Mouse (Mus musculus): ENCODE measurements around the gene Palm. TPM values are rescaled to one million over a fixed set of nuclear protein-coding genes. Genes with fewer than 3 reads are reported as not detected.

The Palm gene
- polyA plus RNA-seq, 1 experiment: 1.2 TPM

DNA sequence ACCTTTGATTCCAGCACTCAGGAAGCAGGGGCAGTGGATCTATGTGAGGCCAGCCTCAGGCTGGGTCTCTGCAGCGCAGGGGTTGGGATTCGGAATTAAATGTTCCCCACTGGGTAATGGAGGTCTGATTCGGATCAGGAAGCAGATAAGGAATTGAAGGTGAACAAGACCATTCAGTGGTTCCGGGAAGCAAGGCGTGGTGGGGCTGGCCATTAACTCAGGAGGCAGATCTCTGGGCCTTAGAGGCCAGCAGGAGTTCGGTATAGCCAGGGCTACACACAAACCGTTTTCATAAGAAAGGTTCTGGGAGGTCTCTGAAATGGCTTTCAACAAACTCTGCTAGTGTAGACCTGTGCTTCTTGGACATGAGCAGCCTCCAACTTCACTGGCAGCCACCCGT is 59.5 kb downstream of the Palm start:
- TF ChIP-seq GATA1 (IDR thresholded peaks at IDR 0.05; ENCODE audit: low read length): no peak

DNA sequence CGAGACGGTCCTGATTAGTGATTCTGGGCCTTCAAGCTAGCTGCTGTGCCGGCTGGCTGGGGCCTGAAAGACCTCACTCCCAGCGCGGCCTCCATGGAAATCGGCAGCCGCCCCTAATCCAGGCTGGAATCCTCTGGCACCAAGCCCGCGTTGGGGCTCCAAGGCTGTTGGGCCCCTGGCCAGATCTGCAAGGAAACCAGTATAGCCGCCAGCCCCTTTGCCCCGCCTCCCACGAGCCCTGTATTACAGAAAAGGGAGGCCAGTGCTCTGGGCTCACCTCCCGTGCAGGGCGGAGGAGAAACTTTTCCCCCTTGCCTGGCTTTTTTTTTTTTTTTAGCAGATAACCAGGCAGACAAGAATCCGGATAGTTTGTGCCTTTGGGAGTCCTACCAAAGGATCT is 60.0 kb downstream of the Palm start:
- TF ChIP-seq GATA1 (IDR thresholded peaks at IDR 0.05; ENCODE audit: low read length): no peak

DNA sequence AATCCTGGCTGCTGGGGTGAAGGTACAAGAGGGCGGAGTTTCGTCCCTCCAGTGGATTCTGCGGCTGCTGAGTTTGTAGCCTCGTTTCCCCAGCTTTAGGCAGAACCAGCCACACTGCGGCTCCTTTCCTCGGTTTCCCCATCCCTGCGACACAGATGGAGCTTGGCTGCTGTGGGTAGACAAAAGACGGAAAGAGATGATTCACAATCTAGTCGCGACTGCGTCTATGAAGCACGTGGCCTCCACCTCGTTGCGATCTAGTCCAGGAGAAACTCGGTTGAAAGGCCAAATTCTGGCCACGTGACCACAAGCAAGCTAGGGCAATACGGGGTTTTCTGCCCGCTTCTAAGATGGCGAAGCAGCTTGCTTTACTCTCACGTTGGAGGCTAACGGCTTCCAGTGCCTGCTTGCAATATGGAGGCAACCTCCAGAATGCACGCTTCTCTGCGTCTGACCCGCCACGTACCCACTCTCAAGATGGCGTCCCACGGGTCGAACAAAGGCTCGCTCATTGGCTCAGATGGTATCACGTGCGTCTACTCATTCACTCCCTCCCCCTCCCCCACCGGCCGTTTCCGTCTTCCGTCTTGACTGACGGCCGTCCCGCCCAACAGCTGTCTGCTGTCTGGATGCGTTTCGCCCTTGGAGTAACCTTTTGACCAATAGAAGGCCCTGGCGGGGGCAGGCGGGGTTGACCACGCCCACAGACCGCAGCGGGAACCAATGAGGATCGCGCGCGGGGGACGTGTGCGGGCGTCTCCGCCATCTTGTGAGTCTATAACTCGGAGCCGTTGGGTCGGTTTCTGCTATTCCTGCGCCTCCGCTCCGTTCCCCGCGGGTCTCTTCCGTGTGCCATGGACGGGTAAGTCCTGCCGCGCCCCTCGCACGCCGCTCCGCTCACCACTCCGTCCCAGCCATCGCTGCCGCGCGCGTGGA is 60.8 kb downstream of the Palm start, which contains the start of gene Ptbp1:
Ptbp1 (plus strand) TSS at position 568 of the 936 bp plus-strand sequence.
- no peak for TF ChIP-seq GATA1 (IDR thresholded peaks at IDR 0.05; ENCODE audit: low read length)

DNA sequence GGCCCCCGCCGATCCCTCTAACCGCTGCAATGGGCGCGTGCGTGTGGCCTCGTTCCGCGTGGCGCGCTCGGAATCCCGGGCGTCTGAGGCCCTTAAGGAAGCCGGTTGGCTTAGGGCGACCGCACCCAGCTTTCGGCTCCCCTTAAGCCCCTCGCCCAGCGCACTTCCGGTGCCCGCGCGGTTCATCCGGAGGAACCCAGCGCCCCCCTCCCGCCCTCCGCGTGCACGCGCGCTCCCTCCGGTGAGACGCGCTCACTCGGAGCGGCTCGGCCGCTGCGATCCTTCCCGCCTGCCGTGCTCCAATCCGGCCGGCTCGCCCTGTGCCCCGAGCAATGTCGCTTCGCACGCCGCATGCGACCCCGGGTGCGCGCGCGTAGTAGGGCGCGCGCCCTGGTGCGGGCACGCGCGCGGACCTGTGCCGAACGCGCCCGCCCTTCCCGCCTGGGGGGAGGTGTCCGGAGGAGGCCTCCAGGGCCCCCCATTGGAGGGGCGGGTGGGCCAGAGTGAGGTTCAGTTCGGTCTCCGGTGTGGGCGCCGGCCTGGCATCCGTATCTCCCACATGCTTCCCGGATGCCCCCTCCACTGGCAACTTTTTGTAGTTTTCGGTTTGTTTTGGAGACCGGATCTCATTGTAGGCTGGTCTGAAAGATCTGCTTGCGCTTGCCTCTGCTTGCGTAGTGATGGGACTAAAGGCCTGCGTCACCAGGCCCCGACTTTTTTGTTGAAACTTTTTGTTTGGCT is 61.6 kb downstream of the Palm start:
- TF ChIP-seq GATA1 (IDR thresholded peaks at IDR 0.05; ENCODE audit: low read length): no peak

DNA sequence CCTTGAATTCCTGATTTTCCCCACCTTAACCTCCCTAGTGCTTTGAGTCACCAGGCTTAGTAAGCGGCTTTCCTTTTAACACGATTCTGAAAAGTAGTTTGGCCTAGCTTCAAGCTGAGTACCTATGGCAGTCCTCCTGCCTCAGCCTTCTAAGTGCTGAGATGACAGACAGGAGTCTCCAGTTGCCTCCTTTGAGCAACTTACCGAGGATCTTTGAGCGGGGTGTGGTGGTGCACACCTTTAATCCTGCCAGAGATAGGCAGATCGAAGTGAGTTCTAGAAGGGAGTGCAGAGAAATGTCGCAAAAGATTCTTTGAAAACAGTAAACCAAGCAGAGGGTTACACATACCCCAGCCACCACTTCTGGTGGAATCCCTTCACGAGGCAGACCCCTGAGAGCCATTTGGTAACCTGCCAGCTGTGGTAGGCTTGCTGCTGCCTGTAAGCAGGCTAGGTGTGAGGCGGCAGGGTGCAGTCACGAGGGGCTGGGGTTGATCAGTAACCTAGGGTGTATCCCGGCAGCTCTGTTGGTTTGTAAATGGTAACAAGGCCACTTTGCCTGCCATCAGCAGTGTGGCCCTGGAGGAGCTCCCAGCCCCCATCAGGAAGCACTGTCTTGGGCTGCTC is 62.3 kb downstream of the Palm start:
- TF ChIP-seq GATA1 (IDR thresholded peaks at IDR 0.05; ENCODE audit: low read length): no peak

DNA sequence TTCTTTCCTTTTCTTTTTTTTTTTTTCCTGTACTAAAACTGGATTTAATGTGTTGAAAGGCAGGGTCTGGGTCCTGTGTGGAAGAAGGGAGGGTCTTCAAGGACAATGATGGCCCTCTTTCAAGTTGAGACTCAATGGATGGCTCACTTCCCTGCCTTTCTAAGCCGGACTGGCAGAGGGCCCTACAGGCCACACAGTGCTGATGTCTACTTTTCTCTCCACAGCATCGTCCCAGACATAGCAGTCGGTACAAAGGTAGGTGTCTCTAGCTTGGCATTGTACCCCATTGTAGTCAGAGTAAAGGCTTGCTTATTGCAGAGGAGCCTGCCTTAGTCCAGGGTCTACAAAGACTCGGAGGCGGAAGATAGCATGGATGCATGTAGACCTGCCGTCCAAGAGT is 62.9 kb downstream of the Palm start:
- TF ChIP-seq GATA1 (IDR thresholded peaks at IDR 0.05; ENCODE audit: low read length): no peak

DNA sequence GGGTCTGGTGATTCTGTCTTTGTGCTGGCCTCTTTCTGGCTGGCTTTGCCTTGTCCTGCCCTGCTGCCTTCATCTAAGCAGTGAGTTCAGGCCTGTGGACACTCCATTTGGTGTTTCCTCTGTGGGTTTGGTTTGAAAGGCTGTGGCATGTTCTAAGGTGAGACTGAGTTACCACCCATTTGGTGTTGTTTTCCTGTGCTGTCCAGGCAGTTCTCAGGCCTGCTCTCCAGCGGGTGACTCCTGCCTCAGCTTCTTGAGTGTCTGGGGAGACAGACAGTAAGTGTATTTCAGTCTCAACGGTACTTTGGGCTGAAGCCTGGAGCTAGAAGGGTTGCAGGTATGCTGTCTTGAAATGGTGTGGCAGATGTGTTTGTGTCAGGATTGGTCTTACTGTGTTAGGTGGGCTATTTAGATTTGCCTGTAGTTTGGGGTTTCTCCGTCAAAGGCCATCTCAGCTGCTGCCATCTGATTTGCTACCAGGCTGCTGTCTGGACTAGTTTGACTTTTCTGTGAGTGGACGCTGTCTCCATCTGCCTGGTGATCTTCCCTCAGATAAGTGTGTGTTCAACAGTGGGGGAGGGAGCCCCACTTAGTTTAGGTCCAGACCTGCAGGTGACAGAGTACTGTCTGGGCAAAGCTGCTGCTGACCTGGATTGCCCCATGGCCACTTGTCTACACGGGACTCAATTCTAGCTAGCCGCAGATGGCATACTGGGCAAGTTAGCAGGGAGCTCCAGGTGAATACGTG is 63.5 kb downstream of the Palm start:
- TF ChIP-seq GATA1 (IDR thresholded peaks at IDR 0.05; ENCODE audit: low read length): no peak

DNA sequence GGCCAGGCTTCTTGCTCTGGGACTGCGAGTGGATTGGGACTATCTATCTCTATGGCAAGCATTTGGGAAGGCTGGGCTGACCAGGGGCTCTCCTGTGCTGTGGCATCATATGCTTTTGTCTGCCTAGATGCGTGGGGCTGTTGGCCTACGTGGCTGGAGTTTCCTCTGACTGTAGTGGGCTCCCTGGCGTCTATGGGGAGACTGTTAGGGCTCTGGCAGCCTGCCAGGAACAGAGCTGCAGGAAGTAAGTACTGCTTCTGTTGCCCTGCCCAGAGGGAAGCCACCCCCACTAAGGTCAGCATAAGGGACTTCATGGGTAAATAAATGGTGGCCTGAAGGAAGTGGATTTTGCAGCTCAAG is 64.1 kb downstream of the Palm start:
- no peak for TF ChIP-seq GATA1 (IDR thresholded peaks at IDR 0.05; ENCODE audit: low read length)

DNA sequence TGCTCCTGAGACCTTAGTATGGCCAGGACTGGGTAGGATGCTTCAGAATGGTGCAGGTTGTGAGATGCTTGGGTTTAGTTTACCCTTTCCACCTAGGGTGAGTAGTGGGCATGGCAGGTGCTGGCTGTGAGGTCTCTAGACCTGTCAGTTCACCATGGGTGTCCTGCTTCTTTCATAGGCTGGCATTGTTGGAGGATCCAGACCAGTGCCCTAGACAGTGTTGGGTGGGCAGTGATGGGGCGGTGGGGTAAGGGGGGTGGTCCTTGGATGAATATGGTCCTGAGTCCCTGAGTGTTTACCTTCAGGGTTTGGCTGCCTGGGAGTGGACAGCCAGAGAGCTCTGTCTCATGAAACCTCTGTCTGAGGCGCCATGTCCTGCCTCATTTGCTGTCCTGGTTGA is 64.5 kb downstream of the Palm start:
- TF ChIP-seq GATA1 (IDR thresholded peaks at IDR 0.05; ENCODE audit: low read length): no peak

DNA sequence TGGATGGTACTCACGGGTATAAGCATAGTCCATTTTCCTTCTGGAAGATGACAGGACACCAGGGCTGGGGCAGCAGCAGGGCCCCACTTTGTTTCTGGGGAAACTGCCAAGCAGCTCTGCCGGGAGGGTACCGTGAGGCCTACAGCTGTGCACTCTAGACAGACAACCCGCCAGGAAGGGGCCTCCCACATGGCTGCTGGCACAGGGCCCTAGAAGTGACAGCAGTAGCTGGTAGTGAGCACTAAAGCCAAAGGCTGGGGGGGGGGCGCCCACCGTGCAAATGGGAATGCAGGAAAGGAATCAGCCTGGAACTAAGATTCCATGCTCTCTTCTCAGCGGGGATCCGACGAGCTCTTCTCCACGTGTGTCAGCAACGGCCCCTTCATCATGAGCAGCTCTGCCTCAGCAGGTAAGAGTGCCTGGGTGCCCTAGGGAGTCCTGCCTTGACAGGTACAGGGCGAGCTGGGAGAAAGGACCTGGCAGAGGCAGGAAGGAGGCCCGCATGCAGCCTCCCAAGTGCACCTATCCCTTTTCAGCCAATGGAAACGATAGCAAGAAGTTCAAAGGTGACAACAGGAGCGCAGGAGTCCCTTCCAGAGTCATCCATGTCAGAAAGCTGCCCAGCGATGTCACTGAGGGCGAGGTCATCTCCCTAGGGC is 65.2 kb downstream of the Palm start:
- no peak for TF ChIP-seq GATA1 (IDR thresholded peaks at IDR 0.05; ENCODE audit: low read length)

DNA sequence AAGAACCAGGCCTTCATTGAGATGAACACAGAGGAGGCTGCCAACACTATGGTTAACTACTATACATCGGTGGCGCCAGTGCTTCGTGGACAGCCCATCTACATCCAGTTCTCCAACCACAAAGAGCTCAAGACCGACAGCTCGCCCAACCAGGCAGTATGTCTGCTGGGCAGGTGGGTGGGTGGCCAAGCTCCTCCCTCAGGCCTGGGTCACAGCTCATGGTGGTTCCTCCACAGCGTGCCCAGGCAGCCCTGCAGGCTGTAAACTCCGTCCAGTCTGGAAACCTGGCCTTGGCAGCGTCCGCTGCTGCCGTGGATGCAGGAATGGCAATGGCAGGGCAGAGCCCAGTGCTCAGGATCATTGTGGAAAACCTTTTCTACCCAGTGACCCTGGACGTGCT is 65.7 kb downstream of the Palm start:
- no peak for TF ChIP-seq GATA1 (IDR thresholded peaks at IDR 0.05; ENCODE audit: low read length)

DNA sequence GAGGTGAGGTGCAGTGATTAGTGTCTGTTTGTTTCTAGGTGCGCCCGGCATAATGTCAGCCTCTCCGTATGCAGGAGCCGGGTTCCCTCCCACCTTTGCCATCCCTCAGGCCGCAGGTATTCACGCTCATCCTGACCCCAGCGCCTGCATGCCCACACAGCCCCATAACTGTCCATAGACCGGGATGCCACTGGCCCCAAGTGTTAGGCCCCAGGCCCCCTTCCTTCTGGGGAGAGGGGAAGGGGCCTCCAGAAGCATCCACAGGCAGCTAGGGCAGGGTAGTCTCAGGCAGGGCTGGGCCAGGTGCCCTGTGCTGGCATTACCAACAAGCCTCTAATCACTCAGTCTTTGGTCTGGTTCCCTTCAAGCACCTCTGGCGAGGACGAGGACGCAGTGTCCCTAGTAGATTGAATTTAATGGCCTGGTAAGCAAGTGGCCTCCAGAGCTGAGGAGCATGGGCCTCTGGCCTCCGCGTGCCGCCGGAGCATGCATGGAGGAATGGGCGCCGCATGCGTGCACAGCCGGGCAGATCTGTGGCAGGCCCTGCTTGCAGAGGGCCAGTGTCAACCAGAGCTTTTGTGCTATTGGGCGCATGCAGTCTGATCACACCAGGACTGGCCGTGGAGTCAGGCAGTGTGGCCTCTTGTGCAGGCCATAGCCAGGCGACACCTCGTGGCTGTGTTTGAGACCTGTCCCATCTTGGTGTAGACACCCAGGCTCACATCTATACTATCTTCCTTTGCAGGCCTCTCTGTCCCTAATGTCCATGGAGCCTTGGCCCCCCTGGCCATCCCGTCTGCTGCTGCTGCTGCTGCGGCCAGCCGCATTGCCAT is 66.9 kb downstream of the Palm start:
- TF ChIP-seq GATA1 (IDR thresholded peaks at IDR 0.05; ENCODE audit: low read length): no peak

DNA sequence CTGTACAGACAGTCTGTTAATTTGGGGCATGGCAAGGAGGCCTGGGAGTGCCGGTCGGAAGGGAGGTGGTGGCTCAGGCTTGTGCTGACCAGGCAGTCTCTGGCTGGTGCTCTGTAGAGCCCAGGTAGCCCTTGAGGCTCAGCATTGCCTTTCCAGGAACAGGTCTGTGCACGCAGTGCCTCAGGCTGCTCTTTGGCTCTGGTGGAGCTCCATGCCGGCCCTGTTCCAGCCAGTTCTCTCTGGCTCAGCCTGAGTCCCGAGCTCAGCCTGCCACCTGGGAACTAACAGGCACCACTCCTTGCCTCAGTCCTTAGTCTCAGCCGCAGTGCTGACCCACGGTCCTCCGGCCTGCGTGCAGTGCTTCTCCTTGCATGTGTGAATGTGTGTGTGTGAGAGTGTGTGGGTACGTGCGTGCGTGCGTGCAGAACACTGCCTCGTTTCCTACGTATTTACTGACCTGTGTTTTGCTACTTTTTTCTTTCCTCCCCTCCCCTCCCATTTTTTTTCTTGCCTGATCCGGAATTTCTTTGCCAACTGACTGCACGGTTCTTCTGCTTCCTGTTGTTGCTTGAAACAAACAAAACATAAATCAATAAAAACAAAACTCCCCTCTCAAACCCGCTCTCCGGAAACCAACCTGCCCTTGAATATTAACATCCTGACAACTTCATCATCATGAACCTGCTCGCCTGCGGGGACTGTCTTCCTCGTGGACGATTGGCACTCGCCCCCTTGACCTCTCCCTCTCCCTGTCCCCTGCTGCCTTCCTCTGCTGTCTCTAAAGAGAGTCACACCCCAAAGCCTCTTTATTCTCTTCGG is 68.1 kb downstream of the Palm start:
- no peak for TF ChIP-seq GATA1 (IDR thresholded peaks at IDR 0.05; ENCODE audit: low read length)
